Mouse (Mus musculus): Measurements from ENCODE around the gene Smad9.

Smad9 gene

DNA sequence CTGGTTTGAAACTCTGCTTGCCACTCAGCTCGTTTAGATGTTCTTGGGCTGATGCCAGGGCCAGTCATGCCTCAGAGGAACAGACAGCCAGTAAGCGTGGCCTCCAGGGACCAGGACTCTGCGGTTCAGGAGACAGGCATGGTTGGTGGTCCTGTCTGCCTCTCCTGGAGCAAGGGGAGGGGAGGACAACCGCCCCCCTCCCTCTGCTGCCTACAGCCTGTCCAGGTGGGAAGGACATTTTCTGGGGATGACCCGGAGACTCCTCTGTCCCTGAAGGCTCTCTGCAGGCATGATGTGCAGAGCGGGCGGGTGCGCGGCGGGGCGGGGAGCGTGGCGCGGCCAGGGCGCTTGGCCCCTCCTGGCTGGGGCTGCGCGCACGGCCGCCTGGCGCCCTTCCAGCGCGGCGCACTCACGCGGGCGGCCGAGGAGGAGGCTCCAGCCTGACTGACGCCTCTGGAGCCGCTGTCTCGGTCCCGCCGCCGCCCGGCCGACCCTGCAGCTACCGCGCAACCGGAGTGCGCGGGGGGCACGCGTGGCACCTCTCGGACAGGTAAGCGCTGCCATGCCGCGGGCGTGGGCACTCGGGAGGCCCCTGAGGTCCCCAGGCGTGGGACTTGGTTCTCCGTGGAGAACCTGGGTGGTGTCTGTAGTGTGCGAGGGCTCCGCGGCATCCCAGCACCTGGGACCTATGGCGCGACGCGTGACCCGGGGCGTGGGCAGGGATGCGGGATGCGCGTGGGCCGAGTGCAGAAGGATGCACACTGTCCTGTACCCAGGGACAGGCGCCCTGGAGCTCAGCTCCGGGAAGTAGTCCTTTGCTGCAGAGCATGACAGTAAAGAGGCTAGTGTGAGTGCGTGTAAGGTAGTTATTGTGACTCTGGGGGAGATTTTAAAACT is at the start of gene Smad9:
Gene Smad9 (plus strand): TSS at position 438 of the 897 bp plus-strand sequence.
- ATAC-seq (ENCODE audit: insufficient number of reproducible peaks, low FRiP score, low TSS enrichment): peak; percentile 78

DNA sequence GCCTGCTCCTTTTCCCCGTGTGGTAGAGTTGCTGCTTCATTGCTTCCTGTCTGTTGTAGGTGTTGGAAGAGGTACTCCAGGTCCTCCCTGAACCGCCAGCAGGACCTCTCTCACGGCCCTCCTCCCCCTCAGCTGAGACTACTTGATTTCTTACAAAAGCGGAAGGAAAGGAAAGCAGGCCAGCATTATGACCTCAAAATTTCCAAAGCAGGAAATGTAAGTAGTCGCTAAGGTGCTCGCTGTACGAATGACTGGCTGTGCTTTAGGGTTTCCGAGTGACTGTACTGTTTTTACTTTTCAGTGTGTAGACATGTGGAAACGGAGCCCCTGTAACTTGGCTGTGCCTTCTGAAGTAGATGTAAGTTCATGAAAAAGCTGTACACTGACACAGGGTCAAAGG is 46.4 kb upstream of the Smad9 start:
- ATAC-seq (ENCODE audit: insufficient number of reproducible peaks, low FRiP score, low TSS enrichment): no peak

DNA sequence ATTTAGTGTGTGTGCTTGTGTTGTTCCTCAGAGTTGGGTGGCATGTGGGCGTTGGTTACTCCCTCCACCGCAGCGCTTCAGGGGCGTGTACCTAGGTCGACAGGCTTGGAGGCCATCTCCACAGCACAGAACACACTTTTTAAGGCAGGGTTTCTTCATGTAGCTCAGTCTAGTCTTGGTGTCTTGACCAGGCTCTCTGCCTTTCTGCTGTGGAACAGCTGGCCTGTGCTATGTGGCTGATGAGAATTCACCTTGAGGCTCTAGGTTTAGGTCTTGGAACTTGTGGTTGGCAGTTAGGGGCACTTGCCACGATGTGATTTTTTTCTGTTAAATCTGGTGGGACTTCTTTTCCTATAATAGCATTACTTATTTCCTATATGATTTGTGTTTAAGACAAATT is 41.1 kb upstream of the Smad9 start, which contains the start of gene Gm21958:
Gene Gm21958 (minus strand): TSS at position 101 of the 400 bp plus-strand sequence.
- no peak for ATAC-seq (ENCODE audit: insufficient number of reproducible peaks, low FRiP score, low TSS enrichment)

DNA sequence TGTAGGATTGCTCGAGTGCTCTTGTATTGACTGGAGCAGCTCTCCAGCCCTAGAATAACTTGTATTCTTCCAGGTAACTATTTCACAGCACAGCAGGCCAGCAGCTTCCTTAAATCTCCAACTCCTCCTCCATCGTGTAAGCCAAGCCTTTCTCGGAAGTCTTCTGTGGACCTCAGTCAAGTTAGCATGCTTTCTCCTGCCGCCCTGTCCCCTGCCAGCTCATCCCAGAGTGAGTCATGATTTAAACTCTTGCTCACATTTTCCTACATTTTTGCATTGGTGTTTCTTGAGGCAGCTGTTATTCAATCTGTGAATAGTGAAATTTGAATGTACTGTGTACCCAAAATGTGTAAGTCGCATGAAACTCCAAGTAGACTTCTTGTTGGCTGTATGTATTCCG is 39.9 kb upstream of the Smad9 start:
- ATAC-seq (ENCODE audit: insufficient number of reproducible peaks, low FRiP score, low TSS enrichment): no peak

DNA sequence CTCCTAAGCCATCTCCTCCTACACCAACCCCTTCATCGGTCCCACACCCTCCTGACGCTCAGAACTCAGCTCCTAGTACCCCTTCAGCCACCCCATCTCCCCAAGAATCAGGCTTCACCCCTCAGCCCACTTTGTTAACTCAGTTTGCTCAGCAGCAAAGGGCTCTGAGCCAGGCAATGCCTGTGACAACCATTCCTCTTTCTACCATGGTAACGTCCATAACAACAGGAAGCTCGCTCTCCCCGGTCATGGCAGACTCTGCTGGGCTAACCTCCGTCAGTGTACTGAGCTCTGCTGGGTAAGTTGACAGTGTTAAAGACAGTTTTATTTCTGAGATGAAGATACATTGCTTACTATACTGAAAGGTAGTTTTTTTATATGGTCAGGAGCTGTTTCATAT is 38.0 kb upstream of the Smad9 start:
- ATAC-seq (ENCODE audit: insufficient number of reproducible peaks, low FRiP score, low TSS enrichment): no peak

DNA sequence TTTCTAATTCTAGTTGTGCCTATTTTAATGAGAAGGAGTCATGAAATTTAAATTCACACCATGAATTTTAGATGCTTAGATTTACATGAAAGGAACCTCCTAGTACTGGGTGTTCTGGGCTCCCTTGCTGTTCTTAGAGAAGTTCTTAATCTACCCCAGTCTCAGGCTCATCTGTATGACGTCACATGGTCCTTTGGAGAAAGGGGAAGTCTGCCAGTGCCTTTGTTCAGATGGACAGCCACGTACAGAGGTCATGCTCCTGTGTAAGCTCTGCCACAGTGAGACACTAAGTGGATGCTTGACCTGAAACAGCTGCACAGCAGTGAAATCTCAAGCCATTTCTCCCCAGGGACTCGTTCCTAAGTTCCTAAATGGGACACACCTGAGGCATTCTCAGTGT is 36.4 kb upstream of the Smad9 start:
- ATAC-seq (ENCODE audit: insufficient number of reproducible peaks, low FRiP score, low TSS enrichment): no peak

DNA sequence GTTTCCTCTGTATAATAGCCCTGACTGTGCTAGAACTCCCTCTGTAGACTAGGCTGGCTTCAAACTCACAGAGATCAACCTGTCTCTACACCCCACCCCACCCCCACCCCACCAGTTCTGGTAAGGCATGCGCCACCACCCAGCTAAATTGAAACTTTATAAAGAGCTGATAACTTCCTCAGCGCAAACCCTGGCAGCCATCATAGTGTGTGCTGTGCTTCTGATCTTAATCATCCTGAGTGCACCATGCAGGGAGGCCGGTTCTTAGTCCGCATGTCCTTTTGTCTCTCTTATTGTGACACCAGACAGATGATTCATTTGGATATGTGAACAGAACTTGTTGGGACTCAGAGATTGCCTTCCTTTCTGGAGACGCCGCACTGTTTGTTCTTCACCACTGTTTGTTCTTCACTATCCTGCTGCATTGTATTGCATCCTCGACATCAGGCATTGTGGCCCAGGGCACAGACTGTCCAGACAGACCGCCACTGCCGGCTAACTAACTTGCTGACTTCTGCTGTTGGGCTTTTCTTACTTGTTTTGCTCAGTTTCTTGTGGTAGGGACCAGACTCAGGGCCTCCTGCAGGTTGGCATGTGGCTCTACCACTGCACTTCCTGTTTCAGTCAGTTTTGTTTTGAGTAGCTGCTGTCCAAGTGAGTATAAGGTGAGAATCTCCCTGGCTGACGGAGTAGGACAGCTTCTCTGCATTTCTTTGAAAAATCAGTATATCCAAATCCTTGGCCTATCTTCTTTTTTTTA is 31.5 kb upstream of the Smad9 start:
- no peak for ATAC-seq (ENCODE audit: insufficient number of reproducible peaks, low FRiP score, low TSS enrichment)

DNA sequence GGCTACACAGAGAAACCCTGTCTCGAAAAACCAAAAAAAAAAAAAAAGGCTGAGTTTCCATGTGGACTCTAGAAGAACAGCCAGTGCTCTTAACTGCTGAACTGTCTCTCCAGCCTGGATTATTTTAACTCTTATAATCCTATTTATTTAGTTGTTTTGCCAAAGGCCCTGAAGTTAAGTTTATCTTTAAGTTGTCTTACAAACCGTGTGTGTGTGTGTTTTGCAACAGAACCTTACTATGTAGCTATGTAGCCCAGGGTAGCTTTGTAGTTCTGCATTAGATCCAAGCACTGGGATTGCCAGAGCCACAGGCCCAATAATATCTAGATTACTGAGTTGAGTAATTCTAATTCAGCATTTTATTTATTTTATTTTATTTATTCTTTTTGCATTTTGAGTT is 30.0 kb upstream of the Smad9 start:
- ATAC-seq (ENCODE audit: insufficient number of reproducible peaks, low FRiP score, low TSS enrichment): no peak

DNA sequence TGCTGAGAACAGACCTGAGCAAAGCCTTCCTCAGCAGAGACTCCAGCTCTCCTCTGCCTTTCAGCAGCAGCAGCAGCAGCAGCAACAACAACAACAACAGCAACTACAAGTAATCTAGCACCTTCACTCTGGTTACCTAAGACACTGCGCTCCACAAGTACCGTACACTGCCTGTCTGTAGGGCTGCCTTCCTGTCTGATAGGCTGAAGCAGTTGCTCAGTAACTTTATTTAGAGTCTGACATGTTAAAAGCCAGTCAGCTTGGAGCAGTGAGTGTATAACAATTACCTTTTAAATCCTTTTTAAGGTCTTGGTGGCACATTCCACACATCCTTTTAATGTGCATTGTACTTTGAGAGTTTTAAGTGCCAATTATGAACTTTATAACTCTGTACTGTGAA is 27.8 kb upstream of the Smad9 start:
- ATAC-seq (ENCODE audit: insufficient number of reproducible peaks, low FRiP score, low TSS enrichment): no peak

DNA sequence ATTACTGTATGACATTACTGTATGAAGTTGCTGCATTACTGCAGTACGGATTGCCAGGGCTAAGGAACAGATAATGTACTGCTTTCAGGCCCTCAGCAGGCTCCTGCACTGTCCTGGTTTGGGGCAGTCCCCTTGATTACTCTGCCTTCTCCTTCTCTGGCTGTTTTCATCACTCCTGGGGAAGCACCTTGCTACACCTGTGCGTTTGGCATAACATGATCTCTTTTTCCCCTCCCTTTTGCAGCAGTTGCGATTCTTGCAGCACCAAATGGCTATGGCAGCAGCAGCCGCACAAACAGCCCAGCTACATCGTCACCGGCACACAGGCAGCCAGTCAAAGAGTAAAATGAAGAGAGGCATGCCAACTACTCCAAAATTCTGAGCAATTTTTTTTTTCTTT is 27.3 kb upstream of the Smad9 start:
- no peak for ATAC-seq (ENCODE audit: insufficient number of reproducible peaks, low FRiP score, low TSS enrichment)

DNA sequence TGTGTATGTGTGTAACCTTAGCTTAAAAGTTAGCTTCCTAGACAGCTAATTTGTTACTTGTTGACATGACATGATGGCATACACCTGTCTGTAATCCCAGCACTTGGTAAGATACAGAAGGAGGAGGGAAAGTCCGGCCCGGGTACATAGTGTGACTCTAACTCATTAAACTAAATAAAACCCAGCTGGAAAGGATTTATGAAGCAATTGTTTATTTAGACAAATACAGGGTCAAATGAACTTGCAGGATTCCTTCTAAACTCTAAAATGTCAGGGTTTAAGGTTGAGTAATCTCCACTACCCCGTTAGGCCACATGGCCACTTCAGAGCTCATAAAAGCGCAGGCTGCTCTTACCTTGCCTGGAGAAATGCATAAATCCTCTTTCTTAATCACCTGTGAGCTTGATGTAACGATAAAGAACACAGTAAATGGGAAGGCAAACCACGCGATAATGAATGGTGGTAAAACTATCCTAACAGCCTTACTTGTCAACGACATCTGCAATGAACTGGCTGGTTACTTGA is 23.7 kb upstream of the Smad9 start:
- no peak for ATAC-seq (ENCODE audit: insufficient number of reproducible peaks, low FRiP score, low TSS enrichment)

DNA sequence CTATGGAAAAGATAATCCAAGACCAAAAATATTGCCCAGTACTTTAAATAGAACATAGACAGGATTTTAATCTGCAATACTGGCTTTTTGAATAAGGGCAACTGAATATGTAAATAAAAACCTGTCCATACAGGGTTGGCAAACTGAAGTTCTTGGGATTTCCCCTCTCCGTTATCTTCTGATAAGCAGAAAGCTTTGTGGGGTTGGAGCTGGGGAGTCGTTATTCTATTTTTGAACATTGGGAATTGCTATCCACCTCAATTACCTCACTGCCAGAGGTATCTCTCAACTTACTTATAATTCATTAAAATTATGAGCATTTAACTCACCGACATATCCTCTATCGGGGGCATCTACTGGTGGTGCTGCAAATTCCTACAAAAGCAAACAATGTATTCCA is 23.0 kb upstream of the Smad9 start:
- no peak for ATAC-seq (ENCODE audit: insufficient number of reproducible peaks, low FRiP score, low TSS enrichment)

DNA sequence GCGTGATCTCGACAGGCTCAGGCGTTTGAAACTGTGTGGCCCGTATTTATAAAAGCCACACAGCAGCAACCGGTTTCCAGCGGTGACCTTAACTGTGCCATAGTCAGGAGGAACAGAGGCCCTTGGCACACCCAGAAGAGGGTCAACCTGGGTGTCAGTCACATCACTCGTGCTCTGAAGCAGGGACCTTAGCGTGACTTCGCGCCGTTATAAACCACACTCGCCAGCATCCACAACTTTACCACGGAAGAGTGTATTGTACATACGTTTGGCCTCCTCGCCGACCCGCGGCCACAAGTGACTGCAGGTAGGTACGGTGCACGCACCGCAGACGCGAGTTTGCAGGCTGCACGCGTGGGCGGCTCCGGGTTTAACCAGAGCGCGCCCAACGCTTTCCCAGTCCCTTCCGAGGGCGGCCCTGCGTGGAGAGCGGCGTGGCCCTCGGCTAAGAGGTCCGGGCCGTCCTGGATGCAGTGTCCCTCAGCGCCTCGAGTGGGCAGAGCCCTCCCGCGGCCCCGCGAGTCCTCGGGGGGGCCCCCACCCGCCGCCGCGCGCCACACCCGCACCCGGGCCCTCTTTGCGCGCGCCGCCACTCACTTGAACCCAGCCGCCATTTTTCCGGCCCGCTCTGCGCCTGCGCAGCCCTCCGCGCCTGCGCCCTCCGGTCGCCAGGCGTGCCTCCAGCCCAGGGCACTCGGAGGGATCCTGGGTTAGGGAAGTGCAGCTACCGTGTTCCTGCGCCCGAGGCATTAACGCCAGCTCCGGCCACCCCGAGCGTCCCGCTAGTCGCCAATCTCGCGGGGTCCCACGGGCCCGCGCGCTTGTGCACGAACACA is 20.8 kb upstream of the Smad9 start:
- peak; percentile 89 for ATAC-seq (ENCODE audit: insufficient number of reproducible peaks, low FRiP score, low TSS enrichment)

DNA sequence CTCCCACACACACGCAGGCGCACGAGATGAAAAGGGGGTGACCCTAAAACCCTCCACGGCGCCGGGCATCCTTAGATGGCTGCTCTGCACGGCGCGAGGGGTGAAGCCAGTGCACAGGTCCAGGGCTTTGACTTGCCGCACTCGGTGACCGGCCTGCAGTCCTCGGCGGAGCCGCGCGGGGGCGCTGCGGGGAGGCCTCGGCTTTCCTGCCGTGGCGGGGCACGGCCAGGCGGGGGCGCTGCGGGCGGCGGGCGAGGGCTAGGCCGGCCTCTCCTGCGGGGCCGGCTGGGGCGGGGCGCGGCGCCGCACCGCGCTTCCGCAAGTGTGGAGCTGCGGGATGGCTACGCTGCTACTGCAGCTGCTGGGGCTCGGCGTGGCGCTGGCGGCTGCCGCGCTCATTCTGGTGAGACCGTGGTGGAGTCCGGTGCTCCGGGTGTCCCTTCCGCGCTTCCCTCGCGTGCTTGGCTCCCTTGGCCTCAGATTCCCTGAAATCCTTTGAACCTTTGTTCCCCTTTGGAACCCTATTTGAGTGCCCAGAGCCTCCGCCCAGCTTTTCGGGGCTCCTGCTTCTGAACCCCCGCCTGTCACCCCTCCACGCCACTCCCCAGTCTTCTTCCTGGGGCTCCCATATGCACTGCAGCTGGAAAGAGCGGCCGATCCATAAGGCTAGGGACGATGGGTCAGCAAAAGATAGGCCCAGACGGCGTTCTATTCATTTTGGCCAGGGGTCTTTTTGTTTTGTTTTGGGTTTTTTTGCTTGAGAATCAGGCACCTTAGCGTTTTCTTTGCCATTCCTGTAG is 19.9 kb upstream of the Smad9 start, which contains the start of the genes Exosc8 and Alg5:
Gene Exosc8 (minus strand): TSS at position 147 of the 800 bp plus-strand sequence.
Gene Alg5 (plus strand): TSS at position 293 of the 800 bp plus-strand sequence.
- ATAC-seq (ENCODE audit: insufficient number of reproducible peaks, low FRiP score, low TSS enrichment): peak; percentile 88

DNA sequence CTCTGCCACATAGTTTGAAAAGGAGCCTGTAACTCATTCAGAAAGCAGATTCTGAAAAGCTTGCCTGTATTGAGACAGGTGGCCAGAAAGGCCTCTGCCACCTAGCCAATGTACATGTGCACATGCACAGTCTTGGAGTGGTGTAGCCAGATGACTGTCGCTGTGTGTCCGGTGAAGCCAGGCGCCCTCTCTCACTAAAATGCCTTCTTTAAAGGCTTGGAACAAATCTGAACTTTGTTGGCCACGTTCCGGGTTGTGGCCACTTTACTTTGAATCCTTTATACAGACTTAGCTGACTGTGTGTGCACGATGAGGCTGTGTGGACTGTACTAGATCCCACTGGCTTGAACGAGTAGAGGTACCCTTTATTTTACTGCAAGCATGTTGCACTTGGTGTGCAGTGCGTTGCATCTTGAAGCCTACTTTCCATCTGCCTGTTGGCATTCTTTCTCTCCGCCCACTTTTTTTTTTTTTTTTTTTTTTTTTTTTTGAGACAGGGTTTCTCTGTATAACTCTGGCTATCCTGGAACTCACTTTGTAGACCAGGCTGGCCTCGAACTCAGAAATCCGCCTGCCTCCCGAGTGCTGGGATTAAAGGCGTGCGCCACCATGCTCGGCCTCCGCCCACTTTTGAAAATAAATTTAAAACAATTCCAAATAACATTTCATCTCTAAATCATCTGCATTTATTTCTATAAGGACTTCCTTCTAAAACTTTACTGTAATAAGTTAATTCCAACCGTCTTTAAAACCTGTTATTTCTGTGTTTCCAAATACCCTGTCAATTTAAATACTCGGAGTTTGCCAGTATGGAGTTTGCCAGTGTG is 19.1 kb upstream of the Smad9 start:
- no peak for ATAC-seq (ENCODE audit: insufficient number of reproducible peaks, low FRiP score, low TSS enrichment)

DNA sequence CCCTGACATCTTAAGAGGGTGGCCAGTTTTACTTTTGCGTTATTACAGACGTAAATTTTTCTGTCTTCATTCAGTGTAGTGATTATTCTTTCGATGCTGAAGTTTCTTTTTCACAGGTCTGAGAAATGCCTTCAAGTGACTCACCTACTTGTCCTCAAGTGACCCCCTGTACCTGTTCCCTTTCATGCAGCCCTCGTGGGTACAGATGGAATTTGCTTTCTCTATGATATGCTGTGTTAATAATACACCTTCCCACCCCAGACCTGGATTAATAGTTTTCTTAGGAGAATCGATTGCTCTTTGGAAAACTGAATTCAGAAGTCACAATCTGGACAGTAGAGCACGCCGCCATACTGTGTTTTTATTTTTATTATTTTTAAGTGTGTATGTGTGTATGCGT is 18.1 kb upstream of the Smad9 start:
- ATAC-seq (ENCODE audit: insufficient number of reproducible peaks, low FRiP score, low TSS enrichment): no peak

DNA sequence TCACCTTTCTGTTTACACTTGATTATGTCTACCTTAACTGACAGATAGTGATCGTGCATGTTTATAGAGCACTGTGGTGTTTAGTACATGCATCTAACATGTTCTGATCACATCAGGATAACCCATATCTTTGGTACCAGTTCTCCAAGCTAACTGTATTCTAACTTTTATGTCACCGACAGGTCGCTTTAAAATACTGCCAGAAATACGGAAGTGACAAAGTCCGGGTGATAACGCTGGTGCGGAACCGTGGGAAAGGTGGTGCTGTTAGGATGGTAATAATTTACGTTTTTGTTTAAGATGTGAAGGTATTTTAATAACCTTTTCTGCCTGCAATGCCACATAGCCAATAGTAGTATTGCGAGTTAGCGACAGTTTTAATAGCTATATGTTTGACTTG is 13.4 kb upstream of the Smad9 start:
- ATAC-seq (ENCODE audit: insufficient number of reproducible peaks, low FRiP score, low TSS enrichment): no peak

DNA sequence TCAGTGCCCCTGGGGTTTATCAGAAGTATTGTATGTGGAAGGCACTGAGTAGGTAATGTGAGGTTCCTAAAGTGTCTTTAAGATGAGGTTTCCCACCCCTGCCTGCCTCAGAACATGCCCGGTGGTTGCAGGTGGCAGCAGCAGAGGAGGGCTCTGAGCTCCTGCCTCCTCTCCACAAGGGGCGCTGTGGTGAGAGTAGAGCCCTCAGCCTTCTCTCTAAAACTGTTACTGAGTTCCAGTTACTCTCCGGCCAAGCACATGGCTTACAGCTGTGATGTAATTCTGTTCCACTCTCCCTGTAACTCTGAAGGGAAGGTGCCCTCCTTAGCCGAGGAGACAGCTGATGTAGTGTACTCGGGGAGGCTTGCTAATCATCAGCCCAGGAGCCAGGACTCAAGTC is 9.6 kb upstream of the Smad9 start:
- ATAC-seq (ENCODE audit: insufficient number of reproducible peaks, low FRiP score, low TSS enrichment): 0 out of 2 replicates have a peak, but pooled peaks have one; percentile 9

DNA sequence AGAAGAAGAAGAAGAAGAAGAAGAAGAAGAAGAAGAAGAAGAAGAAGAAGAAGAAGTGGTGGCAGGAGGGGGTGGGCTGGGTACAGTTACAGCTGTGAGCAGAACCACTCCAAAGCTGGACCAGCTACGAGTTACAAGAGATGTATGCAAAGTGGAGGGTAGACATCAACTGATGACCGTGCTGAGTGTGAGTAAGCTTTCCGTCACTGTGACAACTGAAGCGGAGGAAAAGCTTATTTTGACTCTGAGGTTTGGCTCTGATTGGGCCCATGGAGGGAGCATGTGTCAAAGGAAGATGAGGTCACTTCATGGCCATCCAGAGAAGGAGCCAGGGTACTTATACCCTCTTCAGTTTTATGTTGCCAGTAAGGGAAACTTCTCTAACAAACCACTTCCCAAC is 2.0 kb upstream of the Smad9 start:
- no peak for ATAC-seq (ENCODE audit: insufficient number of reproducible peaks, low FRiP score, low TSS enrichment)
